Mouse (Mus musculus): ENCODE measurements around the gene Cldn14. TPM values are rescaled to one million over a fixed set of nuclear protein-coding genes. Genes with fewer than 3 reads are reported as not detected.
A peak's percentile ranks its signal among the peaks of the same experiment; 100 is the strongest.

Gene Cldn14
- polyA plus RNA-seq, 1 experiment from 2014 or later = not detected

DNA sequence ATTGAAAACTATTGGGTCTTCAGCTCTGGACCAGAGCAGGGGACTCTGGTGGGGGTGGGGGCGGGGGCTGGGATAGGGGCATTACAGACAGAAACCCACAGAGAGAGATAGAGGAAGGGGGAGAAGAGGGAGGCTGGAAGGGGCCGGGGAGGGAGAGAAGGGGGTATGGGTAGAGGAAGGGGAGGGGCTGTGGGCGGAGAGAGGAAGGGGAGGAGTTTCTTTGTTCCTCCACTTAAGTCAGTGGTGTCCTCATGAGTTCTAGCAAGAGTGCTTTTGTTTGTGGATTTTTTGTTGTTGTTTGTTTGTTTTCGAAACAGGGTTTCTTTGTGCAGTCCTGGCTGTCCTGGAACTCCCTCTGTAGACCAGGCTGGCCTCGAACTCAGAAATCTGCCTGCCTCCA lies 35.1 kb downstream of the Cldn14 start:
- Histone ChIP-seq H3K27me3 (ENCODE audit: control insufficient read depth, insufficient read depth, low read length) (no peaks in the 10 kb centered on the region), H3K4me1 (ENCODE audit: control insufficient read depth, insufficient read depth, low read length) (no peaks in the 10 kb centered on the region; the same call in 1 of the 2 replicates), H3K4me3 (ENCODE audit: low read length) (peak overlapping the region; percentile 42), H3K9ac (ENCODE audit: low read length) (peak overlapping the region; percentile 62), H3K4me2 (ENCODE audit: low read depth, low read length) (peak overlapping the region; percentile 63), H3K9me3 (replicated peaks; ENCODE audit: control insufficient read depth, low read length) (peaks cover 3% of the 10 kb centered on the region; the same call in 1 of the 2 replicates), H3K36me3 (ENCODE audit: control insufficient read depth, insufficient read depth) (no peaks in the 10 kb centered on the region), H3K27ac (ENCODE audit: low read length) (no peak overlapping the region)
- 30% methylated on average over 5 of the region's 5 CpGs for WGBS
- no peak for ATAC-seq (replicated peaks; ENCODE audit: extremely low read depth, insufficient read depth, low FRiP score)

GRCm38 (mm10) chr16:93973123-93973522 lies 35.5 kb downstream of the Cldn14 start:
- 18% methylated on average over 10 of the region's 10 CpGs for WGBS
- peak overlapping the region; percentile 62 for H3K9ac ChIP-seq (ENCODE audit: low read length)
- no peak overlapping the region for H3K27ac ChIP-seq (ENCODE audit: low read length)

GRCm38 (mm10) chr16:93971046-93971445 lies 37.6 kb downstream of the Cldn14 start:
- H3K4me1 ChIP-seq (ENCODE audit: control insufficient read depth, insufficient read depth, low read length) = no peaks in the 10 kb centered on the region; the same call in 1 of the 2 replicates
- no peak overlapping the region for H3K9ac ChIP-seq (ENCODE audit: low read length)
- no peak overlapping the region for H3K4me3 ChIP-seq (ENCODE audit: low read length)
- no peak overlapping the region for H3K4me2 ChIP-seq (ENCODE audit: low read depth, low read length)
- no peaks in the 10 kb centered on the region for H3K9me3 ChIP-seq (replicated peaks; ENCODE audit: control insufficient read depth, low read length)
- H3K27ac ChIP-seq (ENCODE audit: low read length) = no peak overlapping the region
- WGBS = 91% methylated on average over 11 of the region's 11 CpGs
- no peak for ATAC-seq (replicated peaks; ENCODE audit: extremely low read depth, insufficient read depth, low FRiP score)
- H3K27me3 ChIP-seq (ENCODE audit: control insufficient read depth, insufficient read depth, low read length) = no peaks in the 10 kb centered on the region
- H3K36me3 ChIP-seq (ENCODE audit: control insufficient read depth, insufficient read depth) = no peaks in the 10 kb centered on the region

More at GRCm38 (mm10) chr16:93973123-93973522, 35.5 kb downstream of the Cldn14 start:
- no peaks in the 10 kb centered on the region for H3K36me3 ChIP-seq (ENCODE audit: control insufficient read depth, insufficient read depth)
- no peaks in the 10 kb centered on the region for H3K27me3 ChIP-seq (ENCODE audit: control insufficient read depth, insufficient read depth, low read length)
- H3K4me1 ChIP-seq (ENCODE audit: control insufficient read depth, insufficient read depth, low read length) = no peaks in the 10 kb centered on the region; the same call in 1 of the 2 replicates
- H3K4me3 ChIP-seq (ENCODE audit: low read length) = peak overlapping the region; percentile 42
- H3K4me2 ChIP-seq (ENCODE audit: low read depth, low read length) = peak overlapping the region; percentile 63
- no peak for ATAC-seq (replicated peaks; ENCODE audit: extremely low read depth, insufficient read depth, low FRiP score)
- peaks cover 3% of the 10 kb centered on the region; the same call in 1 of the 2 replicates for H3K9me3 ChIP-seq (replicated peaks; ENCODE audit: control insufficient read depth, low read length)

- Histone ChIP-seq H3K4me3 (ENCODE audit: low read length) (no peak overlapping the region), H3K4me2 (ENCODE audit: low read depth, low read length) (no peak overlapping the region), H3K4me1 (ENCODE audit: control insufficient read depth, insufficient read depth, low read length) (no peaks in the 10 kb centered on the region), H3K9ac (ENCODE audit: low read length) (no peak overlapping the region), H3K27me3 (ENCODE audit: control insufficient read depth, insufficient read depth, low read length) (no peaks in the 10 kb centered on the region), H3K9me3 (replicated peaks; ENCODE audit: control insufficient read depth, low read length) (no peaks in the 10 kb centered on the region), H3K36me3 (ENCODE audit: control insufficient read depth, insufficient read depth) (no peaks in the 10 kb centered on the region), H3K27ac (ENCODE audit: low read length) (no peak overlapping the region)
- 92% methylated on average over 8 of the region's 8 CpGs for WGBS
- no peak for ATAC-seq (replicated peaks; ENCODE audit: extremely low read depth, insufficient read depth, low FRiP score)
Observed at GRCm38 (mm10) chr16:93967893-93968292, 40.7 kb downstream of the Cldn14 start.

DNA sequence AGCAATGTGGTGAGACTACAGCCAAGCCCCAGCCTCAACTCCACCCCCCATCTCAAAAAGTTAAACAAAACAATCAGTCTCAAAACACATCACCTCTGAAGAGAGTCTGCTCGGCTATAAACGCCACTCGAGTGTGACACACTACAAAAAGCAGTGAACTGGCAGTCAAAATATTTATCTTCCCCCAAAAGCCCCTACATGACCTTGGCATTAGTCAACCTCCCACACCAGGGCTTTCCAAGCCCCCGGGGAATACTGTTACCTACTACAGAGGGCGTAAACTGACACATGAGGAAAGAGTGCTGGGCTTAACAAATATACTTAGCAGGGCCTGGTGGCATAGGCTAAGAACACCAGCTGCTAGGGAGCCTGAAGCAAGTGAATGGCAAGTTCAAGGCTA lies 46.4 kb downstream of the Cldn14 start:
- no peak overlapping the region for H3K27ac ChIP-seq (ENCODE audit: low read length)
- H3K27me3 ChIP-seq (ENCODE audit: control insufficient read depth, insufficient read depth, low read length) = no peaks in the 10 kb centered on the region
- no peaks in the 10 kb centered on the region for H3K9me3 ChIP-seq (replicated peaks; ENCODE audit: control insufficient read depth, low read length)
- no peaks in the 10 kb centered on the region for H3K4me1 ChIP-seq (ENCODE audit: control insufficient read depth, insufficient read depth, low read length)
- 55% methylated on average over 5 of the region's 5 CpGs for WGBS
- H3K9ac ChIP-seq (ENCODE audit: low read length) = no peak overlapping the region
- no peak overlapping the region for H3K4me3 ChIP-seq (ENCODE audit: low read length)
- no peak for ATAC-seq (replicated peaks; ENCODE audit: extremely low read depth, insufficient read depth, low FRiP score)
- no peaks in the 10 kb centered on the region for H3K36me3 ChIP-seq (ENCODE audit: control insufficient read depth, insufficient read depth)
- H3K4me2 ChIP-seq (ENCODE audit: low read depth, low read length) = no peak overlapping the region

GRCm38 (mm10) chr16:93961099-93961646 lies 47.5 kb downstream of the Cldn14 start:
- Histone ChIP-seq H3K4me1 (ENCODE audit: control insufficient read depth, insufficient read depth, low read length) (no peaks in the 10 kb centered on the region), H3K9ac (ENCODE audit: low read length) (no peak overlapping the region), H3K4me2 (ENCODE audit: low read depth, low read length) (no peak overlapping the region), H3K36me3 (ENCODE audit: control insufficient read depth, insufficient read depth) (no peaks in the 10 kb centered on the region), H3K27ac (ENCODE audit: low read length) (no peak overlapping the region), H3K27me3 (ENCODE audit: control insufficient read depth, insufficient read depth, low read length) (no peaks in the 10 kb centered on the region), H3K9me3 (replicated peaks; ENCODE audit: control insufficient read depth, low read length) (no peaks in the 10 kb centered on the region), H3K4me3 (ENCODE audit: low read length) (no peak overlapping the region)
- ATAC-seq (replicated peaks; ENCODE audit: extremely low read depth, insufficient read depth, low FRiP score) = no peak
- 80% methylated on average over 11 of the region's 11 CpGs for WGBS

DNA sequence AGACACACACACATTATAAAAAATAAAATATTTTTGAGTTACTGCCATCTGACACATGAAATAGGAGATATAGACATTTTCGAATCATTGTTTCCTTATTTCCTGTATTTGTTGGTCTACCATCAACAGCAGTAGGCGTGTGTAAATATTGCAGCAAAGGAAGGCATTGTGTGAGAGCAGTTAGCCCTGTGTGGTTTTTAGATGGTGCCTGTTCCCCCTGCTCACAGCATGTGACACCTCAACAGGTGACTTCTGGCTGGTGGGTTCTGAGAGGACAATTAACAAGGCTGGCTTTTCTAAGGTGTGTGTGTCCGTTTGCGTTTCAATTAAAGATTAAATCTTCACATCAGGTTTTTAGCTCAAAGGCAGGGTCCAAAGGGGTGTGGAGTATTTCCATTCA lies 48.1 kb downstream of the Cldn14 start:
- no peaks in the 10 kb centered on the region for H3K4me1 ChIP-seq (ENCODE audit: control insufficient read depth, insufficient read depth, low read length)
- H3K27me3 ChIP-seq (ENCODE audit: control insufficient read depth, insufficient read depth, low read length) = no peaks in the 10 kb centered on the region
- no peak overlapping the region for H3K4me2 ChIP-seq (ENCODE audit: low read depth, low read length)
- no peak overlapping the region for H3K27ac ChIP-seq (ENCODE audit: low read length)
- no peaks in the 10 kb centered on the region for H3K36me3 ChIP-seq (ENCODE audit: control insufficient read depth, insufficient read depth)
- ATAC-seq (replicated peaks; ENCODE audit: extremely low read depth, insufficient read depth, low FRiP score) = no peak
- no peak overlapping the region for H3K9ac ChIP-seq (ENCODE audit: low read length)
- 73% methylated on average over 4 of the region's 4 CpGs for WGBS
- H3K4me3 ChIP-seq (ENCODE audit: low read length) = no peak overlapping the region
- no peaks in the 10 kb centered on the region for H3K9me3 ChIP-seq (replicated peaks; ENCODE audit: control insufficient read depth, low read length)

- no peaks in the 10 kb centered on the region for H3K9me3 ChIP-seq (replicated peaks; ENCODE audit: control insufficient read depth, low read length)
- 56% methylated on average over 12 of the region's 12 CpGs for WGBS
- H3K27me3 ChIP-seq (ENCODE audit: control insufficient read depth, insufficient read depth, low read length) = no peaks in the 10 kb centered on the region
Observed at GRCm38 (mm10) chr16:93957402-93957801, 51.2 kb downstream of the Cldn14 start.

GRCm38 (mm10) chr16:93956986-93957385 lies 51.7 kb downstream of the Cldn14 start:
- H3K9ac ChIP-seq (ENCODE audit: low read length) = no peak overlapping the region
- ATAC-seq (replicated peaks; ENCODE audit: extremely low read depth, insufficient read depth, low FRiP score) = no peak
- 59% methylated on average over 7 of the region's 7 CpGs for WGBS
- no peak overlapping the region for H3K4me2 ChIP-seq (ENCODE audit: low read depth, low read length)
- no peak overlapping the region for H3K4me3 ChIP-seq (ENCODE audit: low read length)
- H3K4me1 ChIP-seq (ENCODE audit: control insufficient read depth, insufficient read depth, low read length) = no peaks in the 10 kb centered on the region
- H3K27me3 ChIP-seq (ENCODE audit: control insufficient read depth, insufficient read depth, low read length) = no peaks in the 10 kb centered on the region
- no peaks in the 10 kb centered on the region for H3K9me3 ChIP-seq (replicated peaks; ENCODE audit: control insufficient read depth, low read length)
- no peak overlapping the region for H3K27ac ChIP-seq (ENCODE audit: low read length)
- H3K36me3 ChIP-seq (ENCODE audit: control insufficient read depth, insufficient read depth) = no peaks in the 10 kb centered on the region

More at GRCm38 (mm10) chr16:93957402-93957801, 51.2 kb downstream of the Cldn14 start:
- H3K36me3 ChIP-seq (ENCODE audit: control insufficient read depth, insufficient read depth) = no peaks in the 10 kb centered on the region
- no peak overlapping the region for H3K4me2 ChIP-seq (ENCODE audit: low read depth, low read length)
- no peak for ATAC-seq (replicated peaks; ENCODE audit: extremely low read depth, insufficient read depth, low FRiP score)
- H3K4me3 ChIP-seq (ENCODE audit: low read length) = no peak overlapping the region
- H3K4me1 ChIP-seq (ENCODE audit: control insufficient read depth, insufficient read depth, low read length) = no peaks in the 10 kb centered on the region
- no peak overlapping the region for H3K9ac ChIP-seq (ENCODE audit: low read length)
- H3K27ac ChIP-seq (ENCODE audit: low read length) = no peak overlapping the region

Measured in heart, embryonic 16.5 days (tissue).